Mouse (Mus musculus) heart, adult 2 months (tissue): ENCODE data around the gene Nucks1.

ENCODE experiments used
- CTCF ChIP-seq: fragments of 200-600 bp; IDR thresholded peaks from 2 replicates; pipeline ENCODE4 v1.8.1; 2022; ENCODE audit warnings: antibody characterized with exemption, mild to moderate bottlenecking, moderate library complexity
- EP300 ChIP-seq: fragments of 200-500 bp; IDR thresholded peaks from 2 replicates; pipeline ENCODE4 v1.6.1; 2011; ENCODE audit warnings: low read depth, low read length, control low read depth; ENCODE audit not compliant: insufficient read depth
- POLR2A ChIP-seq: fragments of 200-500 bp; IDR thresholded peaks from 2 replicates; pipeline ENCODE4 v1.6.1; 2011; ENCODE audit warnings: mild to moderate bottlenecking, low read depth, low read length, control low read depth; ENCODE audit not compliant: insufficient read depth

DNA sequence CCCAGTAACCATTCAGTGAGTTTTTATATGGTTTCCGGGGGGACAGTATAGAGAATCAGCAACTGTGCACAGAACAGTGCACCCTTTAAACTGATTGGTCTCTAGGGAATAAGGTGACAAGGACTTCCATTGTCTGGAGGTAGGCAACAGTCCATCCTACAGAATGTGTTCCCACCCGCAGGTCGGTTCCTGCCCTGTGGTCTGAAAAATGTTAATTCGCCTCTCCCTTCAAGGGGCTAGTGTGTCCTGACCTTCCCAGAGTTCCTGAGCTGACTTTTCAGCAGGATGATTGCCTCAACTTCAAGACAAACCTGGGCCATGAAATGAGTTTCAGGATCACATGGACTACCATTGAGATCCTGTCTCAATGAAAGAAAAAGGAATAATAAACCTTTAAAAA is 18.9 kb upstream of the Nucks1 start:
- TF ChIP-seq POLR2A (no peak), CTCF (no peak), EP300 (no peak)
